Mouse (Mus musculus) intestine, postnatal 0 days (tissue): ENCODE results near the gene Lcn12. TPM values are rescaled to one million over a fixed set of nuclear protein-coding genes. Genes with fewer than 3 reads are reported as not detected.

Experiments
- ATAC-seq: fragments of 200-750 bp; cut with Nextera tagmentation; 2 replicates; pipeline ENCODE4 v1.8.0; 2017; ENCODE audit warnings: mild to moderate bottlenecking, moderate TSS enrichment, moderate library complexity
- H3K27ac ChIP-seq: fragments of 300-500 bp; sonication (generic); 2 replicates; pipeline ENCODE4 v1.5.1; 2014; ENCODE audit warnings: mild to moderate bottlenecking, low read depth, low read length, moderate library complexity
- H3K27me3 ChIP-seq: fragments of 300-500 bp; sonication (generic); replicated peaks from 2 replicates; pipeline ENCODE4 v1.6.1; 2014; ENCODE audit warnings: low read length, mixed read lengths; ENCODE audit not compliant: control insufficient read depth, insufficient read depth
- H3K36me3 ChIP-seq: fragments of 300-500 bp; sonication (generic); 2 replicates; pipeline ENCODE4 v1.6.1; 2014; ENCODE audit warnings: mild to moderate bottlenecking, moderate library complexity; ENCODE audit not compliant: control insufficient read depth, insufficient read depth
- H3K4me1 ChIP-seq: fragments of 300-500 bp; sonication (generic); replicated peaks from 2 replicates; pipeline ENCODE4 v1.6.1; 2014; ENCODE audit warnings: antibody characterized with exemption, low read length, mixed read lengths; ENCODE audit not compliant: control insufficient read depth, insufficient read depth
- H3K4me2 ChIP-seq: fragments of 300-500 bp; sonication (generic); replicated peaks from 2 replicates; pipeline ENCODE4 v1.6.1; 2014; ENCODE audit warnings: low read depth, mild to moderate bottlenecking, moderate library complexity
- H3K4me3 ChIP-seq: fragments of 300-500 bp; sonication (generic); 2 replicates; pipeline ENCODE4 v1.5.1; 2014; ENCODE audit warnings: low read depth, low read length
- H3K9ac ChIP-seq: fragments of 300-500 bp; sonication (generic); 2 replicates; pipeline ENCODE4 v1.6.1; 2014; ENCODE audit warnings: mild to moderate bottlenecking, low read depth, low read length
- H3K9me3 ChIP-seq: fragments of 300-500 bp; sonication (generic); 2 replicates; pipeline ENCODE4 v1.6.1; 2016; ENCODE audit warnings: mixed run types; ENCODE audit not compliant: control insufficient read depth
- CTCF ChIP-seq: sonication (generic); IDR thresholded peaks from 2 replicates; pipeline ENCODE4 v1.5.1; 2016; ENCODE audit warnings: low read depth, mild to moderate bottlenecking, control low read depth, antibody characterized with exemption, moderate library complexity
- WGBS: fragments of 180-500 bp; shearing (Covaris S2); extraction: QIAGEN DNeasy Blood & Tissue Kit; methylation state at CpG from one replicate; pipeline ENCODE4 v1.1.7; 2014; 5-methylcytosine and 5-hydroxymethylcytosine counted together
- polyA plus RNA-seq: library from polyadenylated mRNA; unstranded; fragments of >200 nt; fragmentation: Nextera tagmentation; extraction: Ambion mirVana; gene quantifications from 2 replicates; pipeline ENCODE4 v1.2.1, GENCODE M21; 2015

Lcn12 gene
- polyA plus RNA-seq, 1 experiment from 2014 or later = 0.40 TPM

GRCm38 (mm10) chr2:25498622-25499478, 5.1 kb upstream of the Lcn12 start:
- Histone ChIP-seq H3K4me2 (no peak overlapping the region), H3K9ac (no peak overlapping the region), H3K27ac (no peak overlapping the region; the same call in none of the 2 replicates), H3K9me3 (no peaks in the 10 kb centered on the region), H3K4me1 (peaks cover 13% of the 10 kb centered on the region; the same call in 1 of the 2 replicates), H3K4me3 (no peak overlapping the region), H3K27me3 (no peaks in the 10 kb centered on the region), H3K36me3 (peaks cover 6% of the 10 kb centered on the region)
- peak; percentile 37 for TF ChIP-seq CTCF
- ATAC-seq = no peak
- WGBS = 69% methylated on average over 15 of the region's 15 CpGs

GRCm38 (mm10) chr2:25497846-25498575, 4.3 kb upstream of the Lcn12 start:
- no peak overlapping the region for H3K4me3 ChIP-seq
- WGBS = 36% methylated on average over 6 of the region's 6 CpGs
- H3K27me3 ChIP-seq = no peaks in the 10 kb centered on the region
- H3K9ac ChIP-seq = no peak overlapping the region
- H3K27ac ChIP-seq = peak overlapping the region; percentile 68
- no peak for TF ChIP-seq CTCF
- H3K36me3 ChIP-seq = no peaks in the 10 kb centered on the region
- H3K9me3 ChIP-seq = no peaks in the 10 kb centered on the region
- peaks cover 13% of the 10 kb centered on the region; the same call in 1 of the 2 replicates for H3K4me1 ChIP-seq
- 0 out of 2 replicates have a peak overlapping the region, but pooled peaks have one; percentile 17 for H3K4me2 ChIP-seq
- peak; percentile 7; the same call in 1 of the 2 replicates for ATAC-seq

GRCm38 (mm10) chr2:25496462-25496861, 2.8 kb upstream of the Lcn12 start:
- 45% methylated on average over 4 of the region's 4 CpGs for WGBS
- Histone ChIP-seq H3K4me2 (no peak overlapping the region), H3K36me3 (no peaks in the 10 kb centered on the region), H3K9me3 (no peaks in the 10 kb centered on the region), H3K4me1 (peaks cover 6% of the 10 kb centered on the region; the same call in 1 of the 2 replicates), H3K4me3 (no peak overlapping the region), H3K27me3 (no peaks in the 10 kb centered on the region), H3K9ac (no peak overlapping the region), H3K27ac (no peak overlapping the region)
- no peak for ATAC-seq
- TF ChIP-seq CTCF = peak; percentile 73

GRCm38 (mm10) chr2:25492988-25493387, 723 bp downstream of the Lcn12 start:
- H3K9ac ChIP-seq = no peak overlapping the region
- H3K4me2 ChIP-seq = no peak overlapping the region
- no peaks in the 10 kb centered on the region for H3K9me3 ChIP-seq
- no peak for ATAC-seq
- H3K4me3 ChIP-seq = no peak overlapping the region
- H3K27me3 ChIP-seq = no peaks in the 10 kb centered on the region
- 75% methylated on average over 5 of the region's 5 CpGs for WGBS
- H3K27ac ChIP-seq = no peak overlapping the region
- TF ChIP-seq CTCF = no peak
- H3K36me3 ChIP-seq = no peaks in the 10 kb centered on the region
- H3K4me1 ChIP-seq = peaks cover under 1% of the 10 kb centered on the region; the same call in 1 of the 2 replicates

- Histone ChIP-seq H3K27me3 (no peaks in the 10 kb centered on the region), H3K9ac (no peak overlapping the region), H3K27ac (no peak overlapping the region), H3K4me3 (no peak overlapping the region), H3K36me3 (no peaks in the 10 kb centered on the region), H3K4me1 (peaks cover 6% of the 10 kb centered on the region; the same call in 1 of the 2 replicates), H3K4me2 (no peak overlapping the region), H3K9me3 (no peaks in the 10 kb centered on the region)
- no peak for ATAC-seq
- no peak for TF ChIP-seq CTCF
- 74% methylated on average over 7 of the region's 7 CpGs for WGBS
Observed at GRCm38 (mm10) chr2:25488671-25489068, 5.0 kb downstream of the Lcn12 start.

- no peaks in the 10 kb centered on the region for H3K36me3 ChIP-seq
- H3K27ac ChIP-seq = no peak overlapping the region
- no peaks in the 10 kb centered on the region for H3K27me3 ChIP-seq
- H3K4me2 ChIP-seq = no peak overlapping the region
- H3K9ac ChIP-seq = no peak overlapping the region
- no peaks in the 10 kb centered on the region for H3K9me3 ChIP-seq
- no peak for TF ChIP-seq CTCF
- ATAC-seq = no peak
- H3K4me3 ChIP-seq = no peak overlapping the region
- peaks cover 6% of the 10 kb centered on the region; the same call in 1 of the 2 replicates for H3K4me1 ChIP-seq
- 60% methylated on average over 6 of the region's 6 CpGs for WGBS
Observed at GRCm38 (mm10) chr2:25487965-25488670, 5.6 kb downstream of the Lcn12 start.
